Mouse (Mus musculus): ENCODE measurements around the gene Shc4.

GRCm38 (mm10) chr2:125665909-125666308, 58.0 kb downstream of the Shc4 start:
- TF ChIP-seq CTCF (IDR thresholded peaks at IDR 0.05; ENCODE audit: low read depth, low read length), result no peak
- no peak for TF ChIP-seq GATA1 (IDR thresholded peaks at IDR 0.05; ENCODE audit: borderline replicate concordance, low read length)
- no peak for TF ChIP-seq TAL1 (conservative IDR thresholded peaks at IDR 0.05; ENCODE audit: low read depth, low read length)
